Comparison of ENCODE assay signal across 26 mouse cellular contexts in the genomic region with DNA sequence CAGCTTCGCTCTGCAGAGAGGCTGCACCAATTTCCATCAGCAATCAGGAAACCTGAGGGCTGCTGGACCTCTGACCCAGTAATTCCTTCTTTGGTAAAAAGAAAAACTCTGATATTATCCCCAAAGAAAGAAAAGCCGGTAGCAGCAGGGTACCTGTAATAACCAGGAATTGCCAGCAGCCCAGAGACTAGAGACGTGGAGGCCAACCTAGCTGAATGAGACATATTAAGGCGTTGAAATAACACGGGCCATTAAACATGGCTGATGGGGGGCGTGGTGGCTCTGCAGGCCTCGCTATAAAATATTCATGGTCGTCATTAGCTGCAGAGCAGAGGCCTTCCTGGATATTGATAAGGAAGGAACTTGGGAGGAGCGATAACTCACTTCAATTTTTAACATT.
A peak's percentile ranks its signal among the peaks of the same experiment; 100 is the strongest.
DNase-seq lines count a peak whose midpoint lies in the region; ATAC-seq and TF ChIP-seq lines count a peak whose summit lies in the region.
"Had no signal": no experiment of that assay in that cellular context is flagged by ENCODE, and none has a peak within 500 bp of the region (broad histone marks: within the 10 kb centered on the region; RNA-seq: fewer than 3 reads in every experiment).

No protein-coding gene starts in this region.

- H3K9ac ChIP-seq in forebrain, embryonic 14.5 days (ENCODE audit: low read length) = no peak overlapping the region
- H3K9ac ChIP-seq in forebrain, postnatal 0 days = no peak overlapping the region
- H3K9ac ChIP-seq in midbrain, embryonic 14.5 days (replicated peaks; ENCODE audit: low read length) = no peak overlapping the region
- no peak overlapping the region for H3K9ac ChIP-seq in neural tube, embryonic 14.5 days (replicated peaks; ENCODE audit: low read depth, low read length)
- H3K9ac ChIP-seq: forebrain, embryonic 15.5 days; heart, embryonic 13.5 days; hindbrain, embryonic 14.5 days had no signal

- WGBS in forebrain, embryonic 14.5 days = 44% methylated on average over 9 of the region's 9 CpGs
- 51% methylated on average over 9 of the region's 9 CpGs for WGBS in forebrain, postnatal 0 days
- 54% methylated on average over 9 of the region's 9 CpGs for WGBS in midbrain, embryonic 14.5 days
- WGBS in midbrain, embryonic 10.5 days = 81% methylated on average over 9 of the region's 9 CpGs
- WGBS in neural tube, embryonic 14.5 days = 20% methylated on average over 9 of the region's 9 CpGs

- TF ChIP-seq CTCF in forebrain, postnatal 0 days (IDR thresholded peaks at IDR 0.05; ENCODE audit: low read depth) = no peak

- no peak overlapping the region for H3K4me3 ChIP-seq in forebrain, embryonic 14.5 days (ENCODE audit: low read depth, low read length)
- no peak overlapping the region for H3K4me3 ChIP-seq in forebrain, postnatal 0 days (ENCODE audit: low read depth, low read length)
- no peak overlapping the region for H3K4me3 ChIP-seq in midbrain, embryonic 14.5 days (replicated peaks; ENCODE audit: low read depth, low read length)
- H3K4me3 ChIP-seq in midbrain, embryonic 10.5 days = no peak overlapping the region
- H3K4me3 ChIP-seq in neural tube, embryonic 14.5 days (ENCODE audit: low read depth, low read length) = no peak overlapping the region
- H3K4me3 ChIP-seq: forebrain, embryonic 15.5 days; heart, adult 2 months; heart, embryonic 10.5 days; heart, embryonic 13.5 days had no signal

- no peaks in the 10 kb centered on the region for H3K36me3 ChIP-seq in forebrain, embryonic 14.5 days (ENCODE audit: control insufficient read depth, insufficient read depth, low read length)
- H3K36me3 ChIP-seq in forebrain, postnatal 0 days (ENCODE audit: insufficient read depth) = no peaks in the 10 kb centered on the region
- no peaks in the 10 kb centered on the region for H3K36me3 ChIP-seq in midbrain, embryonic 14.5 days (ENCODE audit: control insufficient read depth, insufficient read depth, low read length)
- no peaks in the 10 kb centered on the region for H3K36me3 ChIP-seq in midbrain, embryonic 10.5 days
- no peaks in the 10 kb centered on the region for H3K36me3 ChIP-seq in neural tube, embryonic 14.5 days (ENCODE audit: control insufficient read depth, insufficient read depth, low read length)
- H3K36me3 ChIP-seq: forebrain, embryonic 15.5 days; G1E; heart, embryonic 10.5 days; heart, embryonic 13.5 days had no signal

- H3K27me3 ChIP-seq in forebrain, embryonic 14.5 days (replicated peaks; ENCODE audit: control insufficient read depth, insufficient read depth, low read length) = no peaks in the 10 kb centered on the region
- H3K27me3 ChIP-seq in forebrain, postnatal 0 days (ENCODE audit: insufficient read depth, low read length) = no peaks in the 10 kb centered on the region; the same call in 1 of the 2 replicates
- no peaks in the 10 kb centered on the region; the same call in 1 of the 2 replicates for H3K27me3 ChIP-seq in midbrain, embryonic 14.5 days (ENCODE audit: control insufficient read depth, insufficient read depth, low read length)
- H3K27me3 ChIP-seq in midbrain, embryonic 10.5 days (ENCODE audit: low read depth, poor library complexity, severe bottlenecking) = peaks cover 55% of the 10 kb centered on the region
- H3K27me3 ChIP-seq in neural tube, embryonic 14.5 days (ENCODE audit: control insufficient read depth, insufficient read depth, low read length) = no peaks in the 10 kb centered on the region
- H3K27me3 ChIP-seq: forebrain, embryonic 15.5 days had no signal

- peak; percentile 23 for DNase-seq in forebrain, embryonic 14.5 days (ENCODE audit: low spot score)
- DNase-seq in forebrain, postnatal 0 days = no peak
- DNase-seq in midbrain, embryonic 14.5 days = peak; percentile 42
- DNase-seq in midbrain, embryonic 10.5 days (ENCODE audit: low spot score) = no peak
- peak; percentile 46 for DNase-seq in retina, embryonic 14.5 days (ENCODE audit: low spot score)
- DNase-seq in retina, postnatal 1 day = no peak
- DNase-seq in thymus, postnatal 4 days = no peak
- DNase-seq: adrenal gland, postnatal 10 days; adrenal gland, postnatal 36 days; B cell, adult 2 months; cerebellum, adult 11 months; cerebellum, adult 2 months; cerebellum, adult 9-11 months; cerebellum, postnatal 25 days; gastrocnemius, postnatal 10 days; gastrocnemius, postnatal 36 days; heart, adult 2 months; heart, postnatal 14 days; heart, postnatal 4 days had no signal

- no peak overlapping the region for H3K4me2 ChIP-seq in forebrain, embryonic 14.5 days (ENCODE audit: low read length)
- no peak overlapping the region for H3K4me2 ChIP-seq in forebrain, postnatal 0 days (ENCODE audit: low read depth)
- no peak overlapping the region for H3K4me2 ChIP-seq in midbrain, embryonic 14.5 days (ENCODE audit: low read length)
- no peak overlapping the region for H3K4me2 ChIP-seq in neural tube, embryonic 14.5 days (ENCODE audit: low read depth, low read length)
- H3K4me2 ChIP-seq: forebrain, embryonic 15.5 days; heart, embryonic 13.5 days; hindbrain, embryonic 14.5 days had no signal

- H3K9me3 ChIP-seq in forebrain, embryonic 14.5 days (replicated peaks; ENCODE audit: control insufficient read depth, low read length) = no peaks in the 10 kb centered on the region
- no peaks in the 10 kb centered on the region for H3K9me3 ChIP-seq in forebrain, postnatal 0 days (ENCODE audit: low read length)
- H3K9me3 ChIP-seq in midbrain, embryonic 14.5 days (ENCODE audit: control insufficient read depth, low read length) = no peaks in the 10 kb centered on the region
- no peaks in the 10 kb centered on the region for H3K9me3 ChIP-seq in midbrain, embryonic 10.5 days (replicated peaks)
- H3K9me3 ChIP-seq in neural tube, embryonic 14.5 days (ENCODE audit: control insufficient read depth, low read length) = no peaks in the 10 kb centered on the region
- H3K9me3 ChIP-seq: forebrain, embryonic 15.5 days; heart, embryonic 10.5 days; heart, embryonic 13.5 days had no signal

- no peak for ATAC-seq in forebrain, embryonic 14.5 days
- ATAC-seq in forebrain, postnatal 0 days = no peak
- ATAC-seq in midbrain, embryonic 14.5 days (ENCODE audit: low FRiP score, low TSS enrichment) = no peak
- 0 out of 2 replicates have a peak, but pooled peaks have one; percentile 31 for ATAC-seq in neural tube, embryonic 14.5 days (ENCODE audit: low read depth)
- ATAC-seq: forebrain, embryonic 15.5 days; Patski had no signal

- 0 out of 2 replicates have a peak, but pooled peaks cover 3% of the 10 kb centered on the region for H3K4me1 ChIP-seq in forebrain, embryonic 14.5 days (ENCODE audit: control insufficient read depth, insufficient read depth, low read length)
- no peaks in the 10 kb centered on the region for H3K4me1 ChIP-seq in forebrain, postnatal 0 days (ENCODE audit: insufficient read depth)
- peaks cover 7% of the 10 kb centered on the region; the same call in 1 of the 2 replicates for H3K4me1 ChIP-seq in midbrain, embryonic 14.5 days (ENCODE audit: control insufficient read depth, insufficient read depth, low read length)
- peaks cover 15% of the 10 kb centered on the region for H3K4me1 ChIP-seq in midbrain, embryonic 10.5 days
- peaks cover 14% of the 10 kb centered on the region; the same call in 1 of the 2 replicates for H3K4me1 ChIP-seq in neural tube, embryonic 14.5 days (ENCODE audit: control insufficient read depth, insufficient read depth, low read length)
- H3K4me1 ChIP-seq: forebrain, embryonic 15.5 days; heart, embryonic 10.5 days; heart, embryonic 13.5 days had no signal

- H3K27ac ChIP-seq in forebrain, embryonic 14.5 days (ENCODE audit: low read depth, low read length) = no peak overlapping the region
- no peak overlapping the region for H3K27ac ChIP-seq in forebrain, postnatal 0 days (ENCODE audit: low read depth, low read length)
- H3K27ac ChIP-seq in midbrain, embryonic 14.5 days (replicated peaks; ENCODE audit: low read depth, low read length) = no peak overlapping the region
- H3K27ac ChIP-seq in midbrain, embryonic 10.5 days (replicated peaks) = no peak overlapping the region
- H3K27ac ChIP-seq in neural tube, embryonic 14.5 days (ENCODE audit: low read depth, low read length) = no peak overlapping the region
- H3K27ac ChIP-seq: forebrain, embryonic 15.5 days; heart, adult 2 months; heart, embryonic 10.5 days; heart, embryonic 13.5 days had no signal

Comparison
In these comparisons a context has a peak if more than half of its experiments do, and no peak if none do; other contexts are left out.
1. DNase-seq: peak in forebrain, embryonic 14.5 days (single experiment), midbrain, embryonic 14.5 days (single experiment) and retina, embryonic 14.5 days (single experiment); none in forebrain, postnatal 0 days (single experiment), midbrain, embryonic 10.5 days (single experiment), retina, postnatal 1 day (single experiment) and thymus, postnatal 4 days (single experiment).